Mouse (Mus musculus) lung, postnatal 4 days (tissue): Measurements from ENCODE around the gene Zbtb11.
A peak's percentile ranks its signal among the peaks of the same experiment; 100 is the strongest.
"Not testable (repeated sequence)": the region's sequence is repeated elsewhere in the genome, so short reads cannot be mapped to it uniquely, and the experiment has no call there.

Experiments used
- DNase-seq, 2 experiments: peaks; one replicate each; pipeline ENCODE4 v3.0.0; 2021

Zbtb11 gene

DNA sequence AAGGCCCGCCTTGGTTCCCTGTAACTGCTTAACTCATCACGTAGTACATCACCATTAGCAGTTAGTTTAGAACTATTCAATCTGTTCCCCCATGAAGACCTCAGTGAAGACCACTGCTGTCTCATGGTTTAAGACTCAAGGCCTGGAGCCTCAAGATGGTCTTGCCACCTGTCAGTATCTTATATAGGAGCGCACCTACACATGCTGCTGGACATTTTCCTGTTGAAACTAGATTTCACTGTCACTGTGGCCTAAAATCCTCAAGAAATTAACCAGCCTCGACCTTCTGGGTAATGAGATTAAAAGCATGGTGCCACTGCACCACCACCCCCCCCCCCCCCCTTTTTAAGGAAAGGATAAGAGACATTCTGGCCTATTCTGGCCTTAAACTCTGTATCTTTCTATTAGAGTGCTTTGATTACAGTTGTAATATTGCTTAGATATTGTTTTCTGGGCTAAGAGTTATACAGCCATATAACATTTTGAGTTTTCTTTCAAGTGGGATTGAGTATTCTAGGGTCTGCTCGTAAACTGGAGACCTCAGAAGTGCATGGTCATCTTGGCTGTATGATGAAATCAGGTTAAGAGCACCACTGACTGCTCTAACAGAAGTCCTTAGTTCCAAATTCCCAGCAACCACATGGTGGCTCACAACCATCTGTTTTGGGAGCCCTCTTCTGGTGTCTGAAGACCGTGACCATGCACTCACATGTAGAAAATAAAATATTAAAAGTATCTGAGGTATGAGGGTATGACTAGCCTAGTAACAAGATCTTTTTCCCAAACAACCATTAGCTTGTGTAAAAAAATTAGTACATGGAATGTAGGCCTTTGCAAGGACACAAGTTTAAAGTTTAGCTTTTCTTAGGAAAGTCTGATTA, 1.7 kb upstream of the Zbtb11 start:
- no peak for DNase-seq

DNA sequence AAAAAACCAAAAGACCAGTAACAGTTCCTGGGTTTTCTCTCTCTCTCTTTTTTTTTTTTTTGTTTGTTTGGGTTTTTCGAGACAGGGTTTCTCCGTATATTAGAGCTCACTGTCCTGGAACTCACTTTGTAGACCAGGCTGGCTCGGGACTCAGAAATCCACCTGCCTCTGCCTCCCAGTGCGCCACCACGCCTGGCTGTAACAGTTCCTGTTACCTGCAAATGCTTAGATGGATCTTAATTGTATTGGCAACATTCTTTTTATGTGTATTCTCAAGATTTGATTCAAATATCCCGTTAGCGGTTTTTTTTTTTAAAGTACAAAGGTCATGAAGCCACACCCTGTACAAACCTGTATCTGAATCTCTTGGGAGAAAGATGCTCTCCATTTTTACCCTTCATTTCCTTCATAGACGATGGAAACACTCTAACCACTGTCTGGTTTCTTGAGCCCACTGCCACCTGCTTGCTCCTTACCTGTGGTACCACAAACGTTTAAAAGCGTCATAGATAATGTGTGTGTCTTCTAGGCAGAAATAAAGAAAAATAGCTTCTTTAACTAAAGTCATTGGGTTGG, 969 bp upstream of the Zbtb11 start:
- peak in 1 of 2 experiments; percentile 20 for DNase-seq

GRCm38 (mm10) chr16:55974256-55974902, 696 bp downstream of the Zbtb11 start:
- peak; percentile 94 to 96 for DNase-seq

- no peak for DNase-seq
Measured at GRCm38 (mm10) chr16:55974903-55975285, 1.2 kb downstream of the Zbtb11 start.

GRCm38 (mm10) chr16:55986001-55986400, 12.3 kb downstream of the Zbtb11 start:
- no peak for DNase-seq

GRCm38 (mm10) chr16:55990311-55990710, 16.6 kb downstream of the Zbtb11 start:
- no peak for DNase-seq

DNA sequence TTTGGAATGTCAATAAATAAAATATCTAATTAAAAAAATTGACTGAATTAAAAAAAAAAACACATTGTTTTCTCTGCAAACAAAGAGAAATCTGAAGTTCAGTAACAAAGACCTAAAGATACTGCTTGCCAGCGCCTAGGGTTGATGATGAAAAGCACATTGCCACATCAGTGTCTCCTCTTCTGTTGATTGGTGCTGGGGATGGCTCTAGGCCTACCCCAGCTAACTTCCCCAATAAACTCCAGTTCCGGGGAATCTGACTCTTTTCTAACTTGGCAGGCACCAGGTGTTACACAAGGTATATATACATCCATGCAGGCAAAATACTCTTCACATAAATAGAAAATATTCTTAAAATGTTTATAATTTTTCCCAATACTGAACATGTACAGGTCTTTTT, 20.6 kb downstream of the Zbtb11 start:
- DNase-seq, result no peak

GRCm38 (mm10) chr16:56006798-56007197, 33.1 kb downstream of the Zbtb11 start:
- no peak for DNase-seq

- no peak for DNase-seq
Measured at GRCm38 (mm10) chr16:56008862-56009261, 35.2 kb downstream of the Zbtb11 start.

DNA sequence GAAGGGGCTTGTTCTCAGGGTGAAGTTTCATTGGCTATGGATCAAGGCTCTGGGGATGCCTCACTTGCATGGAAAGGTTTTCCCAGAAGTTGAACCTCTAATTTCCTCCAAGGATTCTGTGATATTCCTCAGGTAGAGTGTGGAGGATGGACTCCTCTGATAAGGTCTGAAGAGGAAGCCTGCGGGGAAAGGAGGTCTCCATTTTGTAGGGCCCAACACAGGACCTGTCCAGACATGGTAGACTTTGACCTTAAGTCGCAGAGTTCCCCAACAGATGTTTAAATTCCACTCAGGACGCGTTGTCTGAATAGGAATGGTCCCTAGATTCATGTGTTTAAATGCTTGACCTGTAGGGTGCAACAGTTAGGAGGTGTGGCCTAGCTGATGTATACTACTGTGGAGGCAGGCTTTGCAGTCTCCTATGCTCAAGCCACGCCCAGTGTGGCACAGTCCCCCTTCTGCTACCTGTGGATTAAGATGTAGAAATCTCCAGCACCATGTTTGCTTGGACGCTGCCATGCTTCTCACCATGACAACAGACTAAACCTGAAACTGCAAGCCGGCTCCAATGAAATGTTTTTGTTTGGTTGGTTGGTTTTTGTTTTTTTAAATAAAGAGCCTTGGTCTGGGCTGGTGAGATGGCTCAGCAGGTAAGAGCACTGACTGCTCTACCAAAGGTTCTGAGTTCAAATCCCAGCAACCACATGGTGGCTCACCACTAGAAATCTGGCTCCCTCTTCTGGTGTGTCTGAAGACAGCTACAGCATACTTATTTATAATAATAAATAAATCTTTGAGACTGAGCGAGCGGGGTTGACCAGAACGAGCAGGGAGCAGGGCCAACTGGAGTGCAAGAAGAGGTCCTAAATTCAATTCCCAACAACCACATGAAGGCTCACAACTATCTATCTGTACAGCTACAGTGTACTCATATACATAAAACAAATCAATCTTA, 39.4 kb downstream of the Zbtb11 start:
- DNase-seq, result no peak

DNA sequence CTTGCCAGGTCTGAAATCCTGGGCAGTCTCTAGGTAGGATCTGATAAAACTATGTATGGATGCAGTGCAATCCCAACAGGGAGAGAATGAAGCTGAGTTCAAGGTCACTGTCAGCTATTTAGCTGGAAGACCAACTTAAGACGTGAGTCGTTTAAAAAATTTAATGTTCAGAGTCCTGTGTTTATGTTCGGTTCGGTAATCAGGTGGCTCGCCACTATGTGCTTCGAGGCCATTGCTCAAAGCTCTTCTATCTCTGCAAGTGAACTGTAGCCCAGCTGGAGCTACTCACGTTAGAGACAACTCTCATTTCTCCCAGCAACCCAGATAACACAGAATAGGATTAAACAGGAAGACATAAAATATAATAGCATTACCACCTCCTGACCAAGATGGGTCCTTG, 40.4 kb downstream of the Zbtb11 start:
- no peak for DNase-seq

DNA sequence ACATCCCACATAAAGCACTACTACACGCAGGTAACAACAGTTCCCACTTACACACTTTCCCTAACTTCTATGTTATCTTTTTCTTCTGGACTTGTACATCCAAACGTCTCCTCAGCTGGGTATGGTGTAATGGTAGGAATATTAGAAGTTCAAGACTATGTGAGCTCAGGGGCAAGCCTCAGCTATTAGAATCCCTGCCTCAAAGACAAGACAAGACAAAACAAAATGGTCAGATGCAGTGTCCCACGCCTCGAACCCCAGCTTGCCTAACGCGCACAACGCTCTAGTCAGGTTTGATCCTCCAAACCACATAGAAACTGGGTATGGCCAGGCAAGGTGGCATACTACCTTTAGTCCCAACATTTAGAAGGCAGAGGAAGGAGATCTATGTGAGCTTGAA, 46.0 kb downstream of the Zbtb11 start:
- DNase-seq, result no peak

GRCm38 (mm10) chr16:56027854-56028629, 54.4 kb downstream of the Zbtb11 start:
- no peak for DNase-seq

DNA sequence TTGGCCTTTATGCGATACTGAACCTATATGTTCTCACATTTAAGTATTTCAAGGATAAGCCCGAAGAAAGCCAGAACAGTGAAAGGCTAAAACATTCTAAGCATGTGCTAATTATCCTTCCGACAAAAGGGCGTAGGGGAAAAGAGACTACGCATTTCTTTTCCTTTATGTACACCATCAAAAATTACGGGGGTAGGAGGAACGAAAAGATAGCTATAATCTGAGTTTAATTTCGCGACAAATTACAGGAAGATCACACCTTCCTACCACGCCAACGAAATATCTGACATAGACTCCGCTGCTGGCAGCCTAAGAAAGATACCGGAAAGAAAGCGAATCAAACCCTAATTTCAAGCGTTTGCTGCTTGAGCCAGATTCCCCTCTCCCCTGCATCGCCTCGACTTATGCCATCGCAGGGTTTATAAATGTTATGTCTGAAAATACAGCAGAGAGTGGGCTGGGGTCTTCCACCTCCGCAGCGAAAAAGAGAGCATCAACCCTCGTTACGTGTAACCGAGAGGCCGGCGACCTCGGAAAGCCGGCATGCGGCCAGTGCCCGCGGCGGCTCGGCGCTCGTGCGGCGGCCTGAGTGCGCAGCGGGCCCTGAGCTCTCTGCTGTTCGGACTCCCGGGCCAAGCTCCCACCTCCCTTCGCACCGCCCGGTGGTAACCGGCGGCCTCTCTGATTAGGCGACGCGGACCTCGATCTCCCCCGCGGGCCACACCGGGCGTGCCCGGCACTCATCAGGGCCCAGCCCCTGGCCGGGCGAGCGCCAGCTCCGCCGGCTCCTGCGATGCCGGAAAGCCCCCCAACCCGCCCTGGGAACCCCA, 55.3 kb downstream of the Zbtb11 start:
- peak in 1 of 2 experiments; percentile 82 for DNase-seq

DNA sequence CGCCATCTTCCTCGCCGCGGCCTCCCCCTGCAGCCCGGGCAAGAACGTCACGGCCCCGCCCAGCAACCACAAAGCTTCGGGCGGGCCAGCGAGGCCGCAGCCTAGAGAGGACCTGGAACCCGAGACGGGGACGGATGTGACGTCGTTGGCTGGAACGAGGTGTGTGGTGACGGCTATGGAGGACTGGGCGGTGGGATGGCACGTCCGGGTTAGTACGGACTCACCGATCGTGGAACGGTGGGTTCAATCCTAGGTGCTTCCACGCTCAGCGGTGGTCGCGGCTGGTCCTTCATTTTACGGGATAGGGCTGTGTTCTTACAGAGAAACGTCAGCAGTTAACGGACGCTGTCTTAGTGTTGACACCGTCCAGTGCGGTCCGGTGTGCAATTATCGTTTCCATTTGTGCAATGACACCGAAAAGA, 56.0 kb downstream of the Zbtb11 start, which contains the start of gene Pcnp:
Gene Pcnp (minus strand): TSS at position 79 of the 422 bp plus-strand sequence.
- peak; percentile 98 for DNase-seq

GRCm38 (mm10) chr16:56034566-56034965, 60.9 kb downstream of the Zbtb11 start:
- DNase-seq, result no peak

- no peak for DNase-seq
Measured at GRCm38 (mm10) chr16:56036501-56036900, 62.8 kb downstream of the Zbtb11 start.

DNA sequence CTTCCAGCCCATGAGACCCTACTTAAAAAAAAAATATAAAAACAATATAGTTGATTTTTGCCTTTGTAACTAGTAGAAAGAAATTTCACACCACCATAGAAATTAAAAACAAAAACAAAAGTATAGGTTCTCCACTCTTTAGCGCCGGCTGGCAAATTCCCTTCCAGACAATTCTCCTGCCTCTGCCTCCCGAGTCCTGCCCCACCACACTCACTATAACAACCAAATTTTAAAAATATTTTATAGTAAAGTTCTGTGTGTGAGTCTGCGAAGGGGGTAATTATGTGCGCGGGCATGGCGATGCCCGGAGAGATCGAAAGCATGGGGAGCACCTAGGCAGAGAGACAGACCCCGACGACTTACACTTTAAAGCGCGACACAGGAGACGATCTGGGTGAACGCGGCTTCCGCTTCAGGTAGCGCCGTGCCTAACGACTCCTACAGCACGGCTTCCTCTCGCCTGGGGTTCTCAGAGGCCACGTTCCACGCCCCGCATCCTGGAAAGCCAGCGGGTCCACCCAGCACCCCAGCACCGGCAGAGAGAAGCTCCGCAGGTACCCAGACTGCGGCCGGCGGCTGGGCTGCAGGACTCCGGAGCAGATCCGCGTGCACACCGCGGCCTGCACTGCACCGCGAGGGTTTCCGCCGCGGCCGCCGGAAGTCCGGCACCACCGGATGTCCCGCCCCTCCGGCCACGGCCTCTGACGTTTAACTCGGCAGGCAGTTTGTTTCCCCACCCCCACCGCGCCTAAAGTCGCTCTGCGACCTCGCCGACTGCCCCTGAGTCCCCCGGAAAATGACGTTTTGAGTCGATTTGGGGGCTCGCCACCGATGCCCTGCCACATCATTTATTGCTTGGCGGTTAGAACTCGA, 63.7 kb downstream of the Zbtb11 start, which contains the start of gene Trmt10c:
Gene Trmt10c (minus strand): TSS at position 682 of the 873 bp plus-strand sequence.
- peak; percentile 95 to 96 for DNase-seq

DNA sequence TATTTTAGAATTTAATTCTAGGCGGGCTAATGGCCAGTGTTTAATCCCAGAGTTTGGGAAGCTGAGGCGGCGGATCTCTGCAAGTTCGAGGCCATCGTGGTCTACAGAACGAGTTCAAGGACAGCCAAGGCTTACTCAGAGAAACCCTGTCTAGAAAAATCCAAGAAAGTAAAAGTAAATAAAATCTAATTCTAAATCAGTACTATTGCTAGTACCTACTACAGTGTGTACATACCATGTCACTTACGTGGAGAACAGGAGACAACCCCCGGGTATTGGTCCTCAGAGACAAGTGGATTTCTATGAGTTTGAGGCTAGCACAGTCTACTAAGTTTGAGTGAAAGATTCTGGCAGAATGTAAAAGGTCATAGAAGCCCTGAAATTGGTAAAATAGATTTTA, 64.4 kb downstream of the Zbtb11 start:
- DNase-seq, result no peak

DNA sequence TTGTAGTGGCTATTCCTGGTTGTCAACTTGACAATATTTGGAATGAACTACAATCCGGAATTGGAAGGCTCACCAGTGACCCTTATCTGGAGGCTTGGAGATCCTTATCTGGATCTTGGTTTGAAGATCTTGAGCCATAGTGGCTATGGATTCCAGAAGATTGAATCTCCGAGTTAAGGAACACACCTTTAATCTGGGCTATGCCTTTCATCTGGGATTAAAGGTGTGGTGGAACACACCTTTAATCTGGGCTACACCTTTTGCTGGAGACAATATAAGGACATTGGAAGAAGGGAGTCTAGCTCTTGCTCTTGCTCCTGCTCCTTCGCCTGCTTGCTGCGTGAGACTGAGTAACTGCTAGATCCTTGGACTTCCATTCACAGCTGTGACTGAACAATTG, 74.4 kb downstream of the Zbtb11 start, which contains the start of gene Senp7:
Gene Senp7 (plus strand): TSS at position 301 of the 400 bp plus-strand sequence.
- not testable (repeated sequence) for DNase-seq
